13 mouse cellular contexts compared by ENCODE assay signal in genomic region chr10:58672557-58673277, GRCm38 (mm10). TPM values are rescaled to one million over a fixed set of nuclear protein-coding genes. Genes with fewer than 3 reads are reported as not detected.
DNase-seq lines count a peak whose midpoint lies in the region; ATAC-seq and TF ChIP-seq lines count a peak whose summit lies in the region.
"Had no signal": no experiment of that assay in that cellular context is flagged by ENCODE, and none has a peak within 500 bp of the region (broad histone marks: within the 10 kb centered on the region; RNA-seq: fewer than 3 reads in every experiment).

No protein-coding gene starts in this region.

- no peak overlapping the region for H3K27ac ChIP-seq in neural tube, embryonic 11.5 days (ENCODE audit: low read depth, low read length)
- no peak overlapping the region for H3K27ac ChIP-seq in forebrain, postnatal 0 days (ENCODE audit: low read depth, low read length)
- H3K27ac ChIP-seq in midbrain, embryonic 11.5 days (ENCODE audit: low read depth, low read length) = peak overlapping the region; percentile 45
- H3K27ac ChIP-seq: kidney, embryonic 15.5 days had no signal

- 52% methylated on average over 10 of the region's 10 CpGs for WGBS in neural tube, embryonic 11.5 days
- WGBS in forebrain, postnatal 0 days = 15% methylated on average over 10 of the region's 10 CpGs
- WGBS in midbrain, embryonic 11.5 days = 32% methylated on average over 10 of the region's 10 CpGs

- no peak overlapping the region for H3K9ac ChIP-seq in neural tube, embryonic 11.5 days (ENCODE audit: low read length)
- H3K9ac ChIP-seq in forebrain, postnatal 0 days = no peak overlapping the region
- no peak overlapping the region for H3K9ac ChIP-seq in midbrain, embryonic 11.5 days (ENCODE audit: low read length)
- H3K9ac ChIP-seq: kidney, embryonic 15.5 days had no signal

- no peak overlapping the region for H3K4me2 ChIP-seq in neural tube, embryonic 11.5 days (ENCODE audit: low read depth)
- no peak overlapping the region for H3K4me2 ChIP-seq in forebrain, postnatal 0 days (ENCODE audit: low read depth)
- H3K4me2 ChIP-seq in midbrain, embryonic 11.5 days = no peak overlapping the region; the same call in 1 of the 2 replicates

- TF ChIP-seq CTCF in forebrain, postnatal 0 days (IDR thresholded peaks at IDR 0.05; ENCODE audit: low read depth) = no peak

- H3K36me3 ChIP-seq in neural tube, embryonic 11.5 days (ENCODE audit: control insufficient read depth, insufficient read depth, low read length) = no peaks in the 10 kb centered on the region
- H3K36me3 ChIP-seq in forebrain, postnatal 0 days (ENCODE audit: insufficient read depth) = no peaks in the 10 kb centered on the region
- no peaks in the 10 kb centered on the region for H3K36me3 ChIP-seq in midbrain, embryonic 11.5 days (ENCODE audit: control insufficient read depth, insufficient read depth, low read length)
- H3K36me3 ChIP-seq: kidney, embryonic 15.5 days had no signal

- no peaks in the 10 kb centered on the region for H3K4me1 ChIP-seq in neural tube, embryonic 11.5 days (ENCODE audit: control insufficient read depth, insufficient read depth, low read length)
- H3K4me1 ChIP-seq in forebrain, postnatal 0 days (ENCODE audit: insufficient read depth) = peaks cover 4% of the 10 kb centered on the region; the same call in 1 of the 2 replicates
- H3K4me1 ChIP-seq in midbrain, embryonic 11.5 days (ENCODE audit: control insufficient read depth, insufficient read depth, low read length) = peaks cover 7% of the 10 kb centered on the region

- DNase-seq in neural tube, embryonic 11.5 days (ENCODE audit: low spot score) = no peak
- DNase-seq in neural tube, embryonic 10.5 days (ENCODE audit: extremely low spot score, low spot score) = no peak
- no peak for DNase-seq in forebrain, postnatal 0 days
- no peak for DNase-seq in midbrain, embryonic 11.5 days (ENCODE audit: low spot score, missing footprints)
- DNase-seq in retina, postnatal 1 day = peak; percentile 51
- no peak for DNase-seq in adrenal gland, postnatal 25 days
- no peak for DNase-seq in layer of hippocampus, postnatal 36 days
- no peak for DNase-seq in adrenal gland, adult 2 months

- H3K4me3 ChIP-seq in neural tube, embryonic 11.5 days (ENCODE audit: low read depth, low read length) = no peak overlapping the region
- H3K4me3 ChIP-seq in forebrain, postnatal 0 days (ENCODE audit: low read depth, low read length) = no peak overlapping the region
- no peak overlapping the region for H3K4me3 ChIP-seq in midbrain, embryonic 11.5 days (ENCODE audit: low read depth, low read length)

- ATAC-seq in neural tube, embryonic 11.5 days (ENCODE audit: insufficient read depth, low FRiP score, low TSS enrichment) = peak; percentile 43; the same call in 1 of the 2 replicates
- ATAC-seq in forebrain, postnatal 0 days = peak; percentile 69
- ATAC-seq in midbrain, embryonic 11.5 days (ENCODE audit: low FRiP score) = peak; percentile 76

- H3K9me3 ChIP-seq in neural tube, embryonic 11.5 days (ENCODE audit: control insufficient read depth, low read length) = no peaks in the 10 kb centered on the region
- no peaks in the 10 kb centered on the region for H3K9me3 ChIP-seq in forebrain, postnatal 0 days (ENCODE audit: low read length)
- no peaks in the 10 kb centered on the region for H3K9me3 ChIP-seq in midbrain, embryonic 11.5 days (ENCODE audit: control insufficient read depth, low read length)
- H3K9me3 ChIP-seq: kidney, embryonic 15.5 days had no signal

- H3K27me3 ChIP-seq in neural tube, embryonic 11.5 days (ENCODE audit: control insufficient read depth, insufficient read depth, low read length) = no peaks in the 10 kb centered on the region
- no peaks in the 10 kb centered on the region for H3K27me3 ChIP-seq in forebrain, postnatal 0 days (ENCODE audit: insufficient read depth, low read length)
- H3K27me3 ChIP-seq in midbrain, embryonic 11.5 days (ENCODE audit: control insufficient read depth, insufficient read depth, low read length) = no peaks in the 10 kb centered on the region

RNA-seq across cellular contexts. Expression of gene Edar, which starts 2.7 kb away (rescaled TPM):
- polyA plus RNA-seq in neural tube, embryonic 11.5 days (2014; fragmentation: Nextera tagmentation; extraction: Ambion mirVana) = 0.30 and 0.32 TPM in 2 replicates
- 0.54 and 0.90 TPM in 2 replicates for total RNA-seq in forebrain, postnatal 0 days (2014; rRNA removed)
- 0.38 and 0.40 TPM in 2 replicates for polyA plus RNA-seq in forebrain, postnatal 0 days (2015; fragmentation: Nextera tagmentation; extraction: Ambion mirVana)
- 0.18 and 0.59 TPM in 2 replicates for polyA plus RNA-seq in midbrain, embryonic 11.5 days (2014; fragmentation: Nextera tagmentation; extraction: Ambion mirVana)
- 0.21 and 0.24 TPM in 2 replicates for total RNA-seq in adrenal gland, postnatal 25 days (2021)
- under 1 TPM; 0.20 to 0.30 TPM for total RNA-seq in layer of hippocampus, postnatal 36 days (2021)
- 1 to 10 TPM in 1 of 2 experiments, not detected in 1; 1.5 TPM for total RNA-seq in adrenal gland, adult 2 months (2021)
- 0.04 and 0.07 TPM in 2 replicates for polyA plus RNA-seq in adrenal gland, adult 2 months (2012; rRNA removed)
- polyA plus RNA-seq: heart, postnatal 0 days had no signal

RNA-seq across cellular contexts. Expression of gene Gm17542, which starts 45.3 kb away (rescaled TPM):
- not detected in 2 replicates for polyA plus RNA-seq in neural tube, embryonic 11.5 days (2014; fragmentation: Nextera tagmentation; extraction: Ambion mirVana)
- total RNA-seq in forebrain, postnatal 0 days (2014; rRNA removed) = not detected in 2 replicates
- polyA plus RNA-seq in forebrain, postnatal 0 days (2015; fragmentation: Nextera tagmentation; extraction: Ambion mirVana) = not detected in 2 replicates
- polyA plus RNA-seq in midbrain, embryonic 11.5 days (2014; fragmentation: Nextera tagmentation; extraction: Ambion mirVana) = not detected in 2 replicates
- not detected in 2 replicates for total RNA-seq in adrenal gland, postnatal 25 days (2021)
- not detected for total RNA-seq in layer of hippocampus, postnatal 36 days (2021)
- total RNA-seq in adrenal gland, adult 2 months (2021) = not detected
- polyA plus RNA-seq in adrenal gland, adult 2 months (2012; rRNA removed) = not detected in 2 replicates
- total RNA-seq: gastrocnemius, postnatal 4 days; layer of hippocampus, postnatal 25 days; liver, adult 2 months had no signal
- polyA plus RNA-seq: heart, postnatal 0 days; kidney, embryonic 15.5 days; liver, adult 2 months had no signal
